Mouse (Mus musculus): ENCODE measurements around the gene Celsr1. TPM values are rescaled to one million over a fixed set of nuclear protein-coding genes. Genes with fewer than 3 reads are reported as not detected.

Celsr1 gene
- total and polyA plus RNA-seq, 2 experiments from 2014 or later: 0.99 to 16.4 TPM

DNA sequence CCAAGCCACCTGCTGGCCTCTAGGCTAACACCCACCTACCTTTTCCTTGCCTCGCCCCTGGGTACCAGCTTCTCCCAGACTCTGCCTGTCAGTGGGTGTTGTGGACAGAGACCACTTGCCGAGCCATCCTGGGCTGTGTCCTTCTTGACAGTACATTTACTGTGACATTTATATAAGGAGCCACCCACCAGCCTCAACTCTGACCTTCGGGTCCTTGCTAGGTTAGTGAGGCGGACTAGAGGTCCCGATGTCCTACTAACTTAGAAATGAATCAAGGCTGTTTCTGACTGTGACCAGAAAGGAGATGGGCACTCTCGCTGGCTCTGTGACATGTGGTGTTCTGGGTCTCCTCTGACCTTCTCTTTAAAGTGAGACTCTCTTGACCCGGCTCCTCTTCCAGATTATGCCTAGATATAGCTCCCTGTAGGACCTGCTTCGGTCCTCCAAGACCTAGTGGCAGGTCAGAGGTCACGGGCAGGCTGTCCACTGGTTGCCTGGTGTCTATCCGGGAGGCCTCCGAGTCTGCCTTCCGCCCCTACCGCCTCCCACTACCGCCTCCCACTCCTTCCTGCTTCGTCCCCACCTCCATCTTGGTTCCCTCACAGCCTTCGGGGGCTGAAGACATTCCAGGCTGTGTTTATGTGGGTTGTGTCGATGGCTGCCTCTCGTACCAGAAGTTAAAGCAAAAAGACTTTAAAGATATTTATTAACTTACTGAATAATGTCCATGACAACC is 45.1 kb upstream of the Celsr1 start:
- Histone ChIP-seq H3K4me1 (ENCODE audit: insufficient read depth, low read length) (peaks cover 19% of the 10 kb centered on the region), H3K36me3 (ENCODE audit: insufficient read depth, low read length) (no peaks in the 10 kb centered on the region), H3K4me2 (ENCODE audit: low read depth, low read length) (no peak overlapping the region), H3K9me3 (ENCODE audit: low read length) (no peaks in the 10 kb centered on the region), H3K4me3 (ENCODE audit: low read length) (no peak overlapping the region), H3K27me3 (ENCODE audit: insufficient read depth, low read length) (no peaks in the 10 kb centered on the region), H3K9ac (replicated peaks; ENCODE audit: low read length) (no peak overlapping the region), H3K27ac (no peak overlapping the region)
- TF ChIP-seq CTCF (IDR thresholded peaks at IDR 0.05; ENCODE audit: low read depth): no peak
- DNase-seq (ENCODE audit: low spot score) (no peak), ATAC-seq (no peak)
- 71% methylated on average over 18 of the region's 18 CpGs for WGBS

DNA sequence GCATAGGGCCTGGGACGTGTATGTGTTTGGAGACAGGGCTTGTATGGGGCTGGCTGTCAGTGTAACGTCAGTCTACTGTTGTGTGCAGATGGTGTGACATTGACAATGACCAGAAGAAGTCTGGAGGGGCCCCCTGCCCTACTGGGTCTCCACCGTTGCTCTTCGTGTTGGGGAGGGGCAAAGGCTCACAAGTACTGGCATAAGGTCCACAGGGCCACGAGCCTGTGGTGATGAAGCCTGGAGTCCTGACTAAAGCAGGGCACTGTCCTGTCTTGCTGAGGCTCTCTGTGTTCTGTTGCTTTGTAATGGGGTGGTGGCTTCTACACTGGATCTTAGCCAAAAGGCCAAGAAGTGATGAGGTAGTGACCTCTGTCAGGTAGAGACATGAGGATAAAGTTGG is 44.4 kb upstream of the Celsr1 start:
- Histone ChIP-seq H3K27me3 (ENCODE audit: insufficient read depth, low read length) (no peaks in the 10 kb centered on the region), H3K27ac (no peak overlapping the region), H3K9ac (replicated peaks; ENCODE audit: low read length) (no peak overlapping the region), H3K4me3 (ENCODE audit: low read length) (no peak overlapping the region), H3K9me3 (ENCODE audit: low read length) (no peaks in the 10 kb centered on the region), H3K36me3 (ENCODE audit: insufficient read depth, low read length) (no peaks in the 10 kb centered on the region), H3K4me1 (ENCODE audit: insufficient read depth, low read length) (peaks cover 12% of the 10 kb centered on the region), H3K4me2 (ENCODE audit: low read depth, low read length) (no peak overlapping the region)
- WGBS: 81% methylated on average over 5 of the region's 5 CpGs
- no peak for ATAC-seq
- no peak for DNase-seq (ENCODE audit: low spot score)
- TF ChIP-seq CTCF (IDR thresholded peaks at IDR 0.05; ENCODE audit: low read depth): no peak

DNA sequence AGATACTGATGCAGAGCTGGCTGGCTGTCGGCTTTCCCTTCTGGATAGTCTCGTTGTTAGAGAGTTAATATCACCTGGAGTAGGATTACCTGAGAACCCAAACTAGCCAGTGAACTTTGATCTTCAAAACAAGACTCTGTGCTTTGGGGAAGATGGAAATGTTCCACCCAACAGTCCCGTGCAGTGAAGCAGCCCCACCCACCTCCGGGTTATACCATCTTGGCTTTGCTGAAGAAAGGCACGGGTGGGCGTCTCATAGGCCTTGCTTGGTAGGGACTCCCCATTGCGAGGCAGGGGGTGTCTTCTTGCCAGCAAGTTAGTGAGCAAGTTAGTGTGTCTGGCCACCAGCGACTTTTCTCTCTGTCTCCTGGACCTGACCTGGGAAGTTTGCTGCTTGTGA is 42.8 kb upstream of the Celsr1 start:
- H3K9ac ChIP-seq (replicated peaks; ENCODE audit: low read length): no peak overlapping the region
- H3K4me1 ChIP-seq (ENCODE audit: insufficient read depth, low read length): 0 out of 2 replicates have a peak, but pooled peaks cover 2% of the 10 kb centered on the region
- WGBS: 91% methylated on average over 8 of the region's 8 CpGs
- no peak overlapping the region for H3K4me3 ChIP-seq (ENCODE audit: low read length)
- H3K36me3 ChIP-seq (ENCODE audit: insufficient read depth, low read length): no peaks in the 10 kb centered on the region
- H3K27ac ChIP-seq: no peak overlapping the region
- no peaks in the 10 kb centered on the region for H3K9me3 ChIP-seq (ENCODE audit: low read length)
- DNase-seq (ENCODE audit: low spot score) (no peak), ATAC-seq (no peak)
- H3K27me3 ChIP-seq (ENCODE audit: insufficient read depth, low read length): no peaks in the 10 kb centered on the region
- no peak overlapping the region for H3K4me2 ChIP-seq (ENCODE audit: low read depth, low read length)
- no peak for TF ChIP-seq CTCF (IDR thresholded peaks at IDR 0.05; ENCODE audit: low read depth)

DNA sequence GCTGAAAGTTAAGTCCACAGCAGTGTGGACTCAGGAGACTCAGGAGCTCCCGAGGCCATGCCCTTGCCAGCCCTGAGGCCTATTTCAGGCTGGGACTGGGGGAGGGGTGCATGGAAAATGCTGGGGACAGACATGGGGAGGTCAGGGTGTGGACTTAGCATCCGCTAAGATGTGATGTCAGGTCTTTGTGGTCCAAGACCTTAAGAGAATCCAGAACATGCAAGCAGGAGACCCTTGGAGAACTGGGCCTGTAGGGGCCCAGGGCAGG is 42.4 kb upstream of the Celsr1 start:
- no peak for DNase-seq (ENCODE audit: low spot score)
- H3K27me3 ChIP-seq (ENCODE audit: insufficient read depth, low read length): no peaks in the 10 kb centered on the region
- no peaks in the 10 kb centered on the region for H3K9me3 ChIP-seq (ENCODE audit: low read length)
- no peaks in the 10 kb centered on the region for H3K36me3 ChIP-seq (ENCODE audit: insufficient read depth, low read length)
- 0 out of 2 replicates have a peak, but pooled peaks have one; percentile 11 for ATAC-seq
- no peak overlapping the region for H3K9ac ChIP-seq (replicated peaks; ENCODE audit: low read length)
- TF ChIP-seq CTCF (IDR thresholded peaks at IDR 0.05; ENCODE audit: low read depth): no peak
- WGBS: 88% methylated on average over 2 of the region's 2 CpGs
- no peak overlapping the region for H3K27ac ChIP-seq
- no peak overlapping the region for H3K4me3 ChIP-seq (ENCODE audit: low read length)
- no peak overlapping the region for H3K4me2 ChIP-seq (ENCODE audit: low read depth, low read length)
- H3K4me1 ChIP-seq (ENCODE audit: insufficient read depth, low read length): peaks cover 1% of the 10 kb centered on the region; the same call in 1 of the 2 replicates

DNA sequence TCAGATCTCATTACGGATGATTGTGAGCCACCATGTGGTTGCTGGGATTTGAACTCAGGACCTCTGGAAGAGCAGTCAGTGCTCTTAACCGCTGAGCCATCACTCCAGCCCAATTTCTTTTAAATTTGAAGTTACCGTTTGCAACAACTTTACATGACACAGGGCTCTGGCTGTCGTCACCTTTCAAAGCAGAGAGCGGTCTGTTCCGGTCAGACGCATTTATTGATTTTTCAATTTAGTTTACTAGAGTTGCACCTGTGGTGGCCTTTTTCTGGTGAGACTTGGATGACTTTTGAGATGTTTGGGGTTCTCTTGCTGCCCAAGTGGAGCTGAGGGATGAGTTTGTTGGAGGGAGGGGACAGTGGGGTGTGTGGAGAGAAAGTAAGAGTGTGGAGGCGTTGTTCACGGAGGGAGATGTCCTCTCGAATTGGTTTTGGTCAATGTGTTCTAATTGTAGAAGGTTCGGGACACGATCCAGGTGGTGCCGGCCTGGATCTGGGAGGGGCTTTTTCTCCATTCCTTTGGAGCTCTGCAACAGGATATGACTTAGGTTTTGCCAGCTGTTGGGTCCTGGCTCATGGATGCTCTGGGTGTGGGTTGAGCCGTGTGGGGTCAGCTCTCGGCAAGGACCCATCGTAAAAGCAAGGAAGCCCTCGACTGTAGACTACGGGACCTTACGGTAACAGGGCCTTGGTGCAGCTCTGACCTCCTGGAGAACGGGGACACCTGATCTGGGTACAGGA is 41.9 kb upstream of the Celsr1 start:
- no peak overlapping the region for H3K4me3 ChIP-seq (ENCODE audit: low read length)
- TF ChIP-seq CTCF (IDR thresholded peaks at IDR 0.05; ENCODE audit: low read depth): no peak
- H3K9ac ChIP-seq (replicated peaks; ENCODE audit: low read length): no peak overlapping the region
- no peaks in the 10 kb centered on the region for H3K36me3 ChIP-seq (ENCODE audit: insufficient read depth, low read length)
- DNase-seq (ENCODE audit: low spot score) (no peak), ATAC-seq (0 out of 2 replicates have a peak, but pooled peaks have one; percentile 13)
- H3K9me3 ChIP-seq (ENCODE audit: low read length): no peaks in the 10 kb centered on the region
- H3K27ac ChIP-seq: no peak overlapping the region
- no peaks in the 10 kb centered on the region for H3K27me3 ChIP-seq (ENCODE audit: insufficient read depth, low read length)
- 94% methylated on average over 20 of the region's 20 CpGs for WGBS
- H3K4me1 ChIP-seq (ENCODE audit: insufficient read depth, low read length): peaks cover 6% of the 10 kb centered on the region; the same call in 1 of the 2 replicates
- no peak overlapping the region for H3K4me2 ChIP-seq (ENCODE audit: low read depth, low read length)

DNA sequence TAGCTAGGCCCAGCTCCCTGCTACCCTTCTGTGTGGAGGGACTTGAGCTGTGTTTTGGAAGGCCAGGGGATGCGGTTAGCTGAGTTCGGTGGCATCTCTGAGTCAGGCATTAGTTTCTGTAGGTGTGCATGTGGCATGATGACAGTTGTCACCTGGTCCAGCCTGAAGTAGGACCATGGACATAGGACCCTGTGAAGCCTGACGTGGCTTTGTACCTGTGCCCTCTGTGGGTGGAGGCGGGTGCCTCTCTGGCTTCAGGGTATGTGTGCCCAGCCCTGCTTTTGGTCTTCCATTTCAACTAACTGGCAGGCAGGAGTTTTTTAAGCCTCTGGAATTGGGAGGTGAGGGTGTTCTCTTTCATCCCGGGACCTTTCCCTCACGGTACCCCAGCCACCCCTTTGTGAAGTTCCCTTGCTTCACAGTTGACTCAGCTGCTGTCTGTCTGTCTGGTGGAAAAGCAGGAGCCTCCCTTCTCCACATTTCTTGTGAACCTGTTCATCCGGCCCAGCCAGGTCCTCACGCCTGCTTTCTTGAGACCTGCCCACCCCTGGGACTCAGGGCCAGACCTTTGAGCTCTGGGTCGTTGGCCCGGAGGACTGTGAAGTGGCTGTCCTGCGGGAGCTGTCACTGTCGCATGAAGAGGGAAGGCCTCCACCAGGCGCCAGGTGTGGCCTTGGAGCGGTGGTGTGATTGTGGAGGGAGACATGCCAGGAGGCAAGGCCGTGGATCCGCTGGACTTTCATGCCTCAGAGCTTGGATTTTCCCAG is 40.8 kb upstream of the Celsr1 start:
- no peak overlapping the region for H3K4me3 ChIP-seq (ENCODE audit: low read length)
- H3K27ac ChIP-seq: no peak overlapping the region
- WGBS: 85% methylated on average over 16 of the region's 16 CpGs
- H3K9me3 ChIP-seq (ENCODE audit: low read length): no peaks in the 10 kb centered on the region
- no peak for ATAC-seq
- no peaks in the 10 kb centered on the region for H3K27me3 ChIP-seq (ENCODE audit: insufficient read depth, low read length)
- H3K36me3 ChIP-seq (ENCODE audit: insufficient read depth, low read length): no peaks in the 10 kb centered on the region
- H3K4me1 ChIP-seq (ENCODE audit: insufficient read depth, low read length): peaks cover 14% of the 10 kb centered on the region; the same call in 1 of the 2 replicates
- no peak overlapping the region for H3K4me2 ChIP-seq (ENCODE audit: low read depth, low read length)
- no peak for TF ChIP-seq CTCF (IDR thresholded peaks at IDR 0.05; ENCODE audit: low read depth)
- no peak for DNase-seq (ENCODE audit: low spot score)
- no peak overlapping the region for H3K9ac ChIP-seq (replicated peaks; ENCODE audit: low read length)
